ENCODE assay signal across 25 mouse cellular contexts in genomic region chr5:74239369-74239768, GRCm38 (mm10). TPM values are rescaled to one million over a fixed set of nuclear protein-coding genes. Genes with fewer than 3 reads are reported as not detected.
DNase-seq lines count a peak whose midpoint lies in the region; ATAC-seq and TF ChIP-seq lines count a peak whose summit lies in the region.
"Had no signal": no experiment of that assay in that cellular context is flagged by ENCODE, and none has a peak within 500 bp of the region (broad histone marks: within the 10 kb centered on the region; RNA-seq: fewer than 3 reads in every experiment).

No protein-coding gene starts in this region.

- DNase-seq in kidney, adult 8-10 months = no peak
- no peak for DNase-seq in kidney, postnatal 0 days (ENCODE audit: low spot score)
- DNase-seq in kidney, postnatal 4 days = no peak
- no peak for DNase-seq in gastrocnemius, postnatal 14 days
- DNase-seq in spleen, postnatal 14 days (ENCODE audit: low spot score in 2 of 2) = no peak
- DNase-seq: adrenal gland, adult 8-10 months; adrenal gland, postnatal 14 days; adrenal gland, postnatal 36 days; B cell, adult 2 months; cerebellum, adult 11-12 months; cerebellum, adult 2 months; cerebellum, adult 9-10 months; cerebellum, postnatal 10 days; cerebellum, postnatal 25 days had no signal

- no peak overlapping the region for H3K9ac ChIP-seq in kidney, embryonic 15.5 days
- H3K9ac ChIP-seq in kidney, postnatal 0 days (ENCODE audit: low read depth, low read length) = no peak overlapping the region
- H3K9ac ChIP-seq: embryonic facial prominence, embryonic 12.5 days; forebrain, embryonic 13.5 days; forebrain, embryonic 15.5 days had no signal

- no peaks in the 10 kb centered on the region for H3K9me3 ChIP-seq in kidney, embryonic 15.5 days (replicated peaks)
- H3K9me3 ChIP-seq in kidney, postnatal 0 days (replicated peaks; ENCODE audit: low read length) = no peaks in the 10 kb centered on the region
- H3K9me3 ChIP-seq: embryonic facial prominence, embryonic 10.5 days; embryonic facial prominence, embryonic 12.5 days; forebrain, embryonic 13.5 days; forebrain, embryonic 15.5 days; G1E had no signal

- no peak overlapping the region for H3K4me2 ChIP-seq in kidney, embryonic 15.5 days
- no peak overlapping the region for H3K4me2 ChIP-seq in kidney, postnatal 0 days (ENCODE audit: low read length)
- H3K4me2 ChIP-seq: embryonic facial prominence, embryonic 12.5 days; forebrain, embryonic 13.5 days; forebrain, embryonic 15.5 days had no signal

- intact Hi-C loops in gastrocnemius, postnatal 14 days (cut with DNase I; ENCODE audit: low total_unique reads) = no loop called here

- H3K4me3 ChIP-seq in kidney, embryonic 15.5 days (replicated peaks) = no peak overlapping the region
- no peak overlapping the region for H3K4me3 ChIP-seq in kidney, postnatal 0 days (replicated peaks; ENCODE audit: low read depth, low read length)
- H3K4me3 ChIP-seq: embryonic facial prominence, embryonic 10.5 days; embryonic facial prominence, embryonic 12.5 days; forebrain, embryonic 13.5 days; forebrain, embryonic 15.5 days had no signal

- no peak overlapping the region for H3K27ac ChIP-seq in kidney, embryonic 15.5 days
- no peak overlapping the region for H3K27ac ChIP-seq in kidney, postnatal 0 days
- H3K27ac ChIP-seq: embryonic facial prominence, embryonic 10.5 days; forebrain, embryonic 13.5 days; forebrain, embryonic 15.5 days had no signal

- 43% methylated on average over 1 of the region's 1 CpGs for WGBS in kidney, embryonic 15.5 days
- whole genome bisulfite sequencing in kidney, postnatal 0 days = 56% methylated on average over 1 of the region's 1 CpGs

- ATAC-seq in kidney, embryonic 15.5 days (replicated peaks; ENCODE audit: low FRiP score) = peak; percentile 79; the same call in 1 of the 2 replicates
- peak; percentile 77 for ATAC-seq in kidney, postnatal 0 days (replicated peaks; ENCODE audit: low FRiP score, low read depth)
- 0 out of 2 replicates have a peak, but pooled peaks have one; percentile 14 for ATAC-seq in granulocyte monocyte progenitor cell, adult 5-6 weeks (replicated peaks; ENCODE audit: poor library complexity, severe bottlenecking)
- ATAC-seq: activated CD4-positive, CD25-positive, alpha-beta regulatory T cell, adult 4 months; CD4-positive, CD25-positive, alpha-beta regulatory T cell, adult 4 months; forebrain, embryonic 13.5 days; forebrain, embryonic 15.5 days; Patski had no signal

- H3K4me1 ChIP-seq in kidney, embryonic 15.5 days = no peaks in the 10 kb centered on the region; the same call in 1 of the 2 replicates
- no peaks in the 10 kb centered on the region for H3K4me1 ChIP-seq in kidney, postnatal 0 days (replicated peaks; ENCODE audit: insufficient read depth, low read length)
- H3K4me1 ChIP-seq: forebrain, embryonic 13.5 days; forebrain, embryonic 15.5 days had no signal

- no peaks in the 10 kb centered on the region for H3K36me3 ChIP-seq in kidney, embryonic 15.5 days
- H3K36me3 ChIP-seq in kidney, postnatal 0 days (ENCODE audit: insufficient read depth, low read length) = no peaks in the 10 kb centered on the region
- H3K36me3 ChIP-seq: embryonic facial prominence, embryonic 10.5 days; embryonic facial prominence, embryonic 12.5 days; forebrain, embryonic 15.5 days had no signal

- TF ChIP-seq CTCF in kidney, postnatal 0 days (IDR thresholded peaks at IDR 0.05; ENCODE audit: low read depth) = no peak

- peaks cover 6% of the 10 kb centered on the region; the same call in 1 of the 2 replicates for H3K27me3 ChIP-seq in kidney, embryonic 15.5 days
- H3K27me3 ChIP-seq in kidney, postnatal 0 days (ENCODE audit: insufficient read depth, low read length) = no peaks in the 10 kb centered on the region
- H3K27me3 ChIP-seq: CH12.LX; embryonic facial prominence, embryonic 12.5 days; forebrain, embryonic 13.5 days; forebrain, embryonic 15.5 days; Patski had no signal

RNA-seq across cellular contexts. Expression of gene Rasl11b, which starts 44.3 kb away (rescaled TPM):
- 60.3 and 63.1 TPM in 2 replicates for polyA plus RNA-seq in kidney, embryonic 15.5 days (2015; fragmentation: Nextera tagmentation; extraction: Ambion mirVana)
- polyA plus RNA-seq in kidney, postnatal 0 days (2015; fragmentation: Nextera tagmentation; extraction: Ambion mirVana) = 96.5 and 99.9 TPM in 2 replicates
- not detected in 2 replicates for total RNA-seq in granulocyte monocyte progenitor cell, adult 5-6 weeks (2014; fragmentation: Nextera tagmentation)
- 0.99 and 1.8 TPM in 2 replicates for total RNA-seq in granulocyte monocyte progenitor cell, adult 5-6 weeks (2017)
- total RNA-seq in gastrocnemius, postnatal 14 days (2021) = 1 to 10 TPM; 4.1 to 5.3 TPM

Comparison
In these comparisons a context has a peak if more than half of its experiments do, and no peak if none do; other contexts are left out.
1. ATAC-seq: peak in every context shown above with its lines; median percentile 79 in kidney, embryonic 15.5 days; 77 in kidney, postnatal 0 days; 14 in granulocyte monocyte progenitor cell, adult 5-6 weeks.